Mouse (Mus musculus) limb, embryonic 12.5 days (tissue): ENCODE results near the gene Rhog. TPM values are rescaled to one million over a fixed set of nuclear protein-coding genes. Genes with fewer than 3 reads are reported as not detected.

Experiments
- ATAC-seq: fragments of 200-750 bp; cut with Nextera tagmentation; 2 replicates; pipeline ENCODE4 v1.8.0; 2017; ENCODE audit warnings: low read depth, moderate TSS enrichment; ENCODE audit not compliant: insufficient number of reproducible peaks, insufficient read depth, low FRiP score, low TSS enrichment
- H3K27ac ChIP-seq: fragments of 300-500 bp; sonication (generic); 2 replicates; pipeline ENCODE4 v1.5.1; 2016; ENCODE audit warnings: mild to moderate bottlenecking, moderate library complexity
- H3K27me3 ChIP-seq: fragments of 300-500 bp; sonication (generic); 2 replicates; pipeline ENCODE4 v1.6.1; 2016; ENCODE audit warnings: mild to moderate bottlenecking, moderate library complexity
- H3K36me3 ChIP-seq: fragments of 300-500 bp; sonication (generic); 2 replicates; pipeline ENCODE4 v1.6.1; 2016; ENCODE audit warnings: mild to moderate bottlenecking, moderate library complexity
- H3K4me1 ChIP-seq: fragments of 300-500 bp; sonication (generic); replicated peaks from 2 replicates; pipeline ENCODE4 v1.6.1; 2016
- H3K4me2 ChIP-seq: fragments of 300-500 bp; sonication (generic); 2 replicates; pipeline ENCODE4 v1.6.1; 2016; ENCODE audit warnings: mild to moderate bottlenecking, moderate library complexity
- H3K4me3 ChIP-seq: fragments of 300-500 bp; sonication (generic); replicated peaks from 2 replicates; pipeline ENCODE4 v1.5.1; 2016; ENCODE audit warnings: mild to moderate bottlenecking
- H3K9ac ChIP-seq: fragments of 300-500 bp; sonication (generic); replicated peaks from 2 replicates; pipeline ENCODE4 v1.6.1; 2016; ENCODE audit warnings: mild to moderate bottlenecking, moderate library complexity
- H3K9me3 ChIP-seq: fragments of 300-500 bp; sonication (generic); 2 replicates; pipeline ENCODE4 v1.6.1; 2016; ENCODE audit warnings: mild to moderate bottlenecking, moderate library complexity
- WGBS: fragments of 180-500 bp; shearing (Covaris S2); methylation state at CpG from one replicate; pipeline ENCODE4 v1.1.7; 2016; 5-methylcytosine and 5-hydroxymethylcytosine counted together
- polyA plus RNA-seq: library from polyadenylated mRNA; unstranded; fragments of >200 nt; fragmentation: Nextera tagmentation; extraction: Ambion mirVana; gene quantifications from 2 replicates; pipeline ENCODE4 v1.2.1, GENCODE M21; 2016

Gene Rhog
- 47.8 and 50.4 TPM in 2 replicates for polyA plus RNA-seq

DNA sequence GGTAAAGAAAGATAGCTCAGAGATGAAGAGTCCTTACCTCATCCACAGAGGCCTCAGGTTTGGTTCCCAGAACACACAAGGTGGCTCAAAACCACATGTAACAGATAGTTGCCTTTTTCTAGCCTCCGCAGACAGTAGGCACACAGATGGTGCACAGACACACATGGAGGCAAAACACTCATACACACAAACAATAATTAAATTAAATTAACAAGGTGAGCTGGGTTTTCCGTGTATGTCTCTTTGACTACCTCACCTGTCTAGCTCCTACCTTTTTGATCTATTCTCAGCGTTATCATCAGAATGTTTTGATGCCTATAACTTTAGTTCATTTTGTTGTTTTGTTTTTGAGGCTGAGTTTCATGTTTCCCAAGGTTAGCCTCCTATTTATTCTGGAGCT is at the start of gene Rhog:
TSS of gene Rhog (minus strand) at position 101 of the 400 bp plus-strand sequence.
- no peak within 1 kb of the TSS for H3K4me3 ChIP-seq
- H3K4me1 ChIP-seq, result no peaks in the 10 kb centered on the region; the same call in 1 of the 2 replicates
- no peak within 1 kb of the TSS for H3K27ac ChIP-seq
- WGBS, result 77% methylated on average over 3 of the region's 3 CpGs
- H3K36me3 ChIP-seq, result no peaks in the 10 kb centered on the region
- no peak within 1 kb of the TSS for H3K4me2 ChIP-seq
- H3K9me3 ChIP-seq, result no peaks in the 10 kb centered on the region
- ATAC-seq, result no peak
- H3K27me3 ChIP-seq, result no peaks in the 10 kb centered on the region
- no peak within 1 kb of the TSS for H3K9ac ChIP-seq

- Histone ChIP-seq H3K27ac (no peak overlapping the region), H3K4me3 (no peak overlapping the region), H3K27me3 (no peaks in the 10 kb centered on the region), H3K4me1 (no peaks in the 10 kb centered on the region), H3K9ac (no peak overlapping the region), H3K36me3 (no peaks in the 10 kb centered on the region), H3K4me2 (no peak overlapping the region), H3K9me3 (no peaks in the 10 kb centered on the region)
- no peak for ATAC-seq
- WGBS, result 83% methylated on average over 2 of the region's 2 CpGs
Measured at GRCm38 (mm10) chr7:102305596-102305995, 49.7 kb upstream of the Rhog start.

DNA sequence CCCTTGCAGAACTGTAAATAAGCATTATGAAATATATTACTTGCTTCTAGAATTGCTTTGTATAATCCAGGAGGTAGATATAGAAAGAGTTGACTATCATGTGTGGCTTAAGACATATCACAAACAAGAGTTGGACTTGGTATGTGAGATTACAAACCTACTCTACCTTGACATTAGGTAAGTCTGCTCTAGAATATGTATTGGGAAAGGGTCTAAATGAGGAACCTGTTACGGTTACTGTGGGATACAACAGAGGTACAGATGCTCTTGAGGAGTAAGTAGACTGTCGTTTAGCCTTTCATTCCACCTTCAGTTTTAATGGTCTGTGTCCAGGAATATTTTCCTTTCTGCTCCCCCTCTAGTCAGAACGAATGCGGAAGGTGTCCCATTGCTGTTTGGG is 46.6 kb upstream of the Rhog start:
- Histone ChIP-seq H3K4me2 (no peak overlapping the region), H3K9ac (no peak overlapping the region), H3K4me1 (no peaks in the 10 kb centered on the region), H3K9me3 (no peaks in the 10 kb centered on the region), H3K4me3 (no peak overlapping the region), H3K27me3 (no peaks in the 10 kb centered on the region), H3K36me3 (no peaks in the 10 kb centered on the region), H3K27ac (no peak overlapping the region)
- ATAC-seq, result no peak
- WGBS, result 92% methylated on average over 4 of the region's 4 CpGs

DNA sequence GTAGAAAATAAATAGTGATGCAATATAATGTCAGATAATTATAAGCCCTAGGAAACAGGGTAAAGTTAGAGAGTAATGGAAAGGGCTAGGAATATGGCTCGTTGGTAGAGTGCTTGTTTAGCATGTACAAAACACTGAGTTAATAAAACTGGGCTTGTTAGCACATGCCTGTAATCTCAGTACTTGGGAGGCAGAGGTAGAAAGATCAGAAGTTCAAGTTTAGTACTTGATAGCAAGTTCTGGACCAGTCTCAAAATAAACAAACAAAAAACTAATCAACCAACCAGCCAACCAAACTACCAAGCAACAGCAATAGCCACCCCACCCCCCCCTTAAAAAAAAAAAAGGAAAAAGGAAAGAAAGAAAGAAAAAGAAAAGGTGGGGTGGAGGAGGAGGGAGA is 44.9 kb upstream of the Rhog start:
- H3K9me3 ChIP-seq, result no peaks in the 10 kb centered on the region
- H3K4me1 ChIP-seq, result no peaks in the 10 kb centered on the region
- no peak overlapping the region for H3K4me2 ChIP-seq
- H3K27me3 ChIP-seq, result no peaks in the 10 kb centered on the region
- ATAC-seq, result no peak
- no peak overlapping the region for H3K9ac ChIP-seq
- H3K36me3 ChIP-seq, result no peaks in the 10 kb centered on the region
- 64% methylated on average over 1 of the region's 1 CpGs for WGBS
- no peak overlapping the region for H3K27ac ChIP-seq
- H3K4me3 ChIP-seq, result no peak overlapping the region

- 9% methylated on average over 2 of the region's 2 CpGs for WGBS
Measured at GRCm38 (mm10) chr7:102293234-102293633, 37.4 kb upstream of the Rhog start.

GRCm38 (mm10) chr7:102292228-102292627 is 36.4 kb upstream of the Rhog start:
- 86% methylated on average over 3 of the region's 3 CpGs for WGBS
- H3K4me2 ChIP-seq, result no peak overlapping the region
- H3K36me3 ChIP-seq, result no peaks in the 10 kb centered on the region
- H3K9ac ChIP-seq, result no peak overlapping the region
- no peaks in the 10 kb centered on the region for H3K27me3 ChIP-seq
- H3K27ac ChIP-seq, result no peak overlapping the region
- peaks cover 20% of the 10 kb centered on the region for H3K4me1 ChIP-seq
- no peak for ATAC-seq
- no peak overlapping the region for H3K4me3 ChIP-seq
- no peaks in the 10 kb centered on the region for H3K9me3 ChIP-seq

More at GRCm38 (mm10) chr7:102293234-102293633, 37.4 kb upstream of the Rhog start:
- Histone ChIP-seq H3K4me2 (no peak overlapping the region), H3K9ac (no peak overlapping the region), H3K9me3 (no peaks in the 10 kb centered on the region), H3K4me1 (peaks cover 20% of the 10 kb centered on the region), H3K4me3 (no peak overlapping the region), H3K27ac (no peak overlapping the region), H3K27me3 (no peaks in the 10 kb centered on the region), H3K36me3 (no peaks in the 10 kb centered on the region)
- ATAC-seq, result no peak

- no peaks in the 10 kb centered on the region for H3K36me3 ChIP-seq
- no peaks in the 10 kb centered on the region for H3K27me3 ChIP-seq
- H3K9ac ChIP-seq, result no peak overlapping the region
- H3K9me3 ChIP-seq, result no peaks in the 10 kb centered on the region
- ATAC-seq, result no peak
- no peak overlapping the region for H3K27ac ChIP-seq
- 75% methylated on average over 6 of the region's 6 CpGs for WGBS
- no peak overlapping the region for H3K4me2 ChIP-seq
- no peak overlapping the region for H3K4me3 ChIP-seq
- H3K4me1 ChIP-seq, result peaks cover 20% of the 10 kb centered on the region
Measured at GRCm38 (mm10) chr7:102289466-102289865, 33.6 kb upstream of the Rhog start.

DNA sequence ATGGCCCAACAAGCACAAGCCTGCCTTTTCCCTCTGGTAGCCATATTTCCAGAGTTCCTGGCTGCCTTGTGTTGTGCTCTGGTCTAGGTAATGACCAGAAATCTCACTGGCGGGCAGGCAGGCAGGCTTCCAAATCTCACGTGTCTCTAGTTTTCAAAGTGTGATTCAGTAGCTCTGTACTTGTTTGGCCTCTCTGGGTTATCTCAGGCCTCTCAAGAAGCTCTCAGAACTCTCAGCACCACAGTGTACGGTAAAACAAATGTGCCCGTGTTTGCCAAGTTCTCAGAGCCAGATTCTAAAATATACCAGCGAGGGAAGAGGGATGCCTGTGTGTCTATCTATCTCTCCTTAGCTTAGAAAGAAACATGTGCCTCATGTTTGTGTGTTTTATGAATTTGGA is 26.4 kb upstream of the Rhog start:
- Histone ChIP-seq H3K27me3 (no peaks in the 10 kb centered on the region), H3K4me1 (no peaks in the 10 kb centered on the region), H3K9ac (no peak overlapping the region), H3K9me3 (no peaks in the 10 kb centered on the region), H3K36me3 (no peaks in the 10 kb centered on the region), H3K4me2 (no peak overlapping the region), H3K27ac (no peak overlapping the region), H3K4me3 (no peak overlapping the region)
- 79% methylated on average over 5 of the region's 5 CpGs for WGBS
- no peak for ATAC-seq

GRCm38 (mm10) chr7:102281403-102281802 is 25.5 kb upstream of the Rhog start:
- no peaks in the 10 kb centered on the region for H3K9me3 ChIP-seq
- H3K27ac ChIP-seq, result no peak overlapping the region
- no peaks in the 10 kb centered on the region for H3K4me1 ChIP-seq
- no peak overlapping the region for H3K4me3 ChIP-seq
- ATAC-seq, result no peak
- H3K4me2 ChIP-seq, result no peak overlapping the region
- H3K9ac ChIP-seq, result no peak overlapping the region
- no peaks in the 10 kb centered on the region for H3K27me3 ChIP-seq
- 85% methylated on average over 1 of the region's 1 CpGs for WGBS
- H3K36me3 ChIP-seq, result no peaks in the 10 kb centered on the region

- ATAC-seq, result no peak
- no peaks in the 10 kb centered on the region for H3K9me3 ChIP-seq
- no peak overlapping the region for H3K27ac ChIP-seq
- H3K9ac ChIP-seq, result no peak overlapping the region
- H3K4me2 ChIP-seq, result no peak overlapping the region
- H3K4me1 ChIP-seq, result peaks cover 8% of the 10 kb centered on the region
- WGBS, result 92% methylated on average over 3 of the region's 3 CpGs
- peaks cover 8% of the 10 kb centered on the region for H3K27me3 ChIP-seq
- no peaks in the 10 kb centered on the region for H3K36me3 ChIP-seq
- no peak overlapping the region for H3K4me3 ChIP-seq
Measured at GRCm38 (mm10) chr7:102272422-102272948, 16.6 kb upstream of the Rhog start.

DNA sequence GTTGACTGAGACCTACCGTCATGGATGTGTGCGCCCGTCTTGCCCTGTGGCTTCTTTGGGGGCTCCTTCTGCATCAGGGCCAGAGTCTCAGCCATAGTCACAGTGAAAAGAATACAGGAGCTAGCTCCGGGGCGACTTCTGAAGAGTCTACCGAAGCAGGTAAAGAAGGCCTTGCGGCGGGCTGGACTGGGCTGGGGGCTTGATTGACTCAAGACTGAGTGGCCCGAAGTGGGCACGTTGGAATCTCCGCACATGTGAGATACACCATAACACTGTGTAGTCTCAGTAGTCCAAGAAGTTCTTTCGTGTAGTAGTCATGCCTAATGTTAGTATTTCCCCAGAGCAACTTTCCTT is 12.5 kb upstream of the Rhog start:
- Histone ChIP-seq H3K27me3 (peaks cover 8% of the 10 kb centered on the region), H3K36me3 (no peaks in the 10 kb centered on the region), H3K9ac (peak overlapping the region; percentile 70), H3K4me1 (peaks cover 8% of the 10 kb centered on the region), H3K4me2 (peak overlapping the region; percentile 73), H3K27ac (no peak overlapping the region), H3K9me3 (no peaks in the 10 kb centered on the region), H3K4me3 (peak overlapping the region; percentile 87)
- no peak for ATAC-seq
- WGBS, result 7% methylated on average over 12 of the region's 12 CpGs
